Mouse (Mus musculus) stomach, postnatal 0 days (tissue): ENCODE measurements around the gene Tlcd2.

ENCODE experiments used
- CTCF ChIP-seq: IDR thresholded peaks from 2 replicates; pipeline ENCODE4 v1.5.1; 2016; ENCODE audit warnings: antibody characterized with exemption, low read depth, mild to moderate bottlenecking, moderate library complexity
- EP300 ChIP-seq: optimal IDR thresholded peaks from 2 replicates; pipeline ENCODE3; 2016; ENCODE audit warnings: antibody characterized with exemption

GRCm38 (mm10) chr11:75449695-75450094 lies 11.8 kb upstream of the Tlcd2 start:
- TF ChIP-seq CTCF (no peak), EP300 (no peak)
